Mouse (Mus musculus) intestine, postnatal 0 days (tissue): ENCODE results near the gene Cdc25b. TPM values are rescaled to one million over a fixed set of nuclear protein-coding genes. Genes with fewer than 3 reads are reported as not detected.

ENCODE experiments used
- ATAC-seq: fragments of 200-750 bp; cut with Nextera tagmentation; 2 replicates; pipeline ENCODE4 v1.8.0; 2017; ENCODE audit warnings: mild to moderate bottlenecking, moderate TSS enrichment, moderate library complexity
- H3K27ac ChIP-seq: fragments of 300-500 bp; sonication (generic); 2 replicates; pipeline ENCODE4 v1.5.1; 2014; ENCODE audit warnings: mild to moderate bottlenecking, low read depth, low read length, moderate library complexity
- H3K27me3 ChIP-seq: fragments of 300-500 bp; sonication (generic); replicated peaks from 2 replicates; pipeline ENCODE4 v1.6.1; 2014; ENCODE audit warnings: low read length, mixed read lengths; ENCODE audit not compliant: control insufficient read depth, insufficient read depth
- H3K36me3 ChIP-seq: fragments of 300-500 bp; sonication (generic); 2 replicates; pipeline ENCODE4 v1.6.1; 2014; ENCODE audit warnings: mild to moderate bottlenecking, moderate library complexity; ENCODE audit not compliant: control insufficient read depth, insufficient read depth
- H3K4me1 ChIP-seq: fragments of 300-500 bp; sonication (generic); replicated peaks from 2 replicates; pipeline ENCODE4 v1.6.1; 2014; ENCODE audit warnings: antibody characterized with exemption, low read length, mixed read lengths; ENCODE audit not compliant: control insufficient read depth, insufficient read depth
- H3K4me2 ChIP-seq: fragments of 300-500 bp; sonication (generic); replicated peaks from 2 replicates; pipeline ENCODE4 v1.6.1; 2014; ENCODE audit warnings: low read depth, mild to moderate bottlenecking, moderate library complexity
- H3K4me3 ChIP-seq: fragments of 300-500 bp; sonication (generic); 2 replicates; pipeline ENCODE4 v1.5.1; 2014; ENCODE audit warnings: low read depth, low read length
- H3K9ac ChIP-seq: fragments of 300-500 bp; sonication (generic); 2 replicates; pipeline ENCODE4 v1.6.1; 2014; ENCODE audit warnings: mild to moderate bottlenecking, low read depth, low read length
- H3K9me3 ChIP-seq: fragments of 300-500 bp; sonication (generic); 2 replicates; pipeline ENCODE4 v1.6.1; 2016; ENCODE audit warnings: mixed run types; ENCODE audit not compliant: control insufficient read depth
- CTCF ChIP-seq: sonication (generic); IDR thresholded peaks from 2 replicates; pipeline ENCODE4 v1.5.1; 2016; ENCODE audit warnings: low read depth, mild to moderate bottlenecking, control low read depth, antibody characterized with exemption, moderate library complexity
- WGBS: fragments of 180-500 bp; shearing (Covaris S2); extraction: QIAGEN DNeasy Blood & Tissue Kit; methylation state at CpG from one replicate; pipeline ENCODE4 v1.1.7; 2014; 5-methylcytosine and 5-hydroxymethylcytosine counted together
- polyA plus RNA-seq: library from polyadenylated mRNA; unstranded; fragments of >200 nt; fragmentation: Nextera tagmentation; extraction: Ambion mirVana; gene quantifications from 2 replicates; pipeline ENCODE4 v1.2.1, GENCODE M21; 2015

Cdc25b gene
- polyA plus RNA-seq, 1 experiment from 2014 or later, result 10.9 TPM

- Histone ChIP-seq H3K9ac (no peak within 1 kb of the TSS), H3K27ac (no peak within 1 kb of the TSS), H3K4me2 (no peak within 1 kb of the TSS), H3K4me3 (no peak within 1 kb of the TSS), H3K36me3 (no peaks in the 10 kb centered on the region), H3K9me3 (no peaks in the 10 kb centered on the region), H3K27me3 (no peaks in the 10 kb centered on the region), H3K4me1 (peaks cover 17% of the 10 kb centered on the region)
- WGBS, result 83% methylated on average over 4 of the region's 4 CpGs
- ATAC-seq, result no peak
- TF ChIP-seq CTCF, result no peak
These were observed 20.0 kb downstream of the Cdc25b start, which contains the start of gene Ap5s1 for GRCm38 (mm10) chr2:131206778-131207177. Ap5s1 (plus strand) TSS chr2:131207078.

GRCm38 (mm10) chr2:131208356-131208755, 21.6 kb downstream of the Cdc25b start:
- H3K36me3 ChIP-seq, result peaks cover 6% of the 10 kb centered on the region; the same call in 1 of the 2 replicates
- WGBS, result 81% methylated on average over 2 of the region's 2 CpGs
- H3K9ac ChIP-seq, result no peak overlapping the region
- no peak for ATAC-seq
- H3K4me2 ChIP-seq, result no peak overlapping the region
- peaks cover 21% of the 10 kb centered on the region for H3K4me1 ChIP-seq
- H3K4me3 ChIP-seq, result no peak overlapping the region
- H3K27me3 ChIP-seq, result no peaks in the 10 kb centered on the region
- H3K27ac ChIP-seq, result no peak overlapping the region
- H3K9me3 ChIP-seq, result no peaks in the 10 kb centered on the region
- no peak for TF ChIP-seq CTCF

GRCm38 (mm10) chr2:131209125-131209795, 22.5 kb downstream of the Cdc25b start:
- ATAC-seq, result no peak
- H3K4me3 ChIP-seq, result no peak overlapping the region
- H3K4me2 ChIP-seq, result peak overlapping the region; percentile 78
- peak overlapping the region; percentile 79; the same call in 1 of the 2 replicates for H3K9ac ChIP-seq
- no peaks in the 10 kb centered on the region for H3K27me3 ChIP-seq
- H3K4me1 ChIP-seq, result peaks cover 21% of the 10 kb centered on the region
- H3K27ac ChIP-seq, result peak overlapping the region; percentile 96
- H3K9me3 ChIP-seq, result no peaks in the 10 kb centered on the region
- H3K36me3 ChIP-seq, result peaks cover 6% of the 10 kb centered on the region; the same call in 1 of the 2 replicates
- WGBS, result 69% methylated on average over 4 of the region's 4 CpGs
- no peak for TF ChIP-seq CTCF

GRCm38 (mm10) chr2:131209969-131210792, 23.4 kb downstream of the Cdc25b start:
- peak; percentile 98 for ATAC-seq
- Histone ChIP-seq H3K4me1 (peaks cover 13% of the 10 kb centered on the region; the same call in 1 of the 2 replicates), H3K27me3 (no peaks in the 10 kb centered on the region), H3K4me2 (peak overlapping the region; percentile 78), H3K36me3 (peaks cover 6% of the 10 kb centered on the region; the same call in 1 of the 2 replicates), H3K9me3 (no peaks in the 10 kb centered on the region), H3K27ac (peak overlapping the region; percentile 96), H3K9ac (peak overlapping the region; percentile 79), H3K4me3 (peak overlapping the region; percentile 66)
- peak; percentile 99 for TF ChIP-seq CTCF
- WGBS, result 2% methylated on average over 50 of the region's 50 CpGs

- peaks cover 12% of the 10 kb centered on the region; the same call in 1 of the 2 replicates for H3K4me1 ChIP-seq
- peak overlapping the region; percentile 78 for H3K4me2 ChIP-seq
- H3K36me3 ChIP-seq, result peaks cover 6% of the 10 kb centered on the region; the same call in 1 of the 2 replicates
- WGBS, result 47% methylated on average over 9 of the region's 9 CpGs
- no peak for ATAC-seq
- H3K4me3 ChIP-seq, result peak overlapping the region; percentile 66
- no peaks in the 10 kb centered on the region for H3K9me3 ChIP-seq
- H3K27ac ChIP-seq, result peak overlapping the region; percentile 96
- no peaks in the 10 kb centered on the region for H3K27me3 ChIP-seq
- no peak for TF ChIP-seq CTCF
- H3K9ac ChIP-seq, result peak overlapping the region; percentile 79
These were observed 24.4 kb downstream of the Cdc25b start for GRCm38 (mm10) chr2:131211026-131211615.

- Histone ChIP-seq H3K9ac (no peak overlapping the region), H3K27me3 (no peaks in the 10 kb centered on the region), H3K9me3 (no peaks in the 10 kb centered on the region), H3K36me3 (peaks cover 6% of the 10 kb centered on the region; the same call in 1 of the 2 replicates), H3K4me3 (no peak overlapping the region), H3K27ac (peak overlapping the region; percentile 8; the same call in 1 of the 2 replicates), H3K4me2 (no peak overlapping the region), H3K4me1 (peaks cover 12% of the 10 kb centered on the region; the same call in 1 of the 2 replicates)
- no peak for TF ChIP-seq CTCF
- ATAC-seq, result no peak
- WGBS, result 55% methylated on average over 7 of the region's 7 CpGs
These were observed 27.0 kb downstream of the Cdc25b start for GRCm38 (mm10) chr2:131213773-131214172.
